Mouse (Mus musculus) forebrain, embryonic 14.5 days (tissue): ENCODE measurements around the gene Tubb4a. TPM values are rescaled to one million over a fixed set of nuclear protein-coding genes. Genes with fewer than 3 reads are reported as not detected.

Experiments
- ATAC-seq: fragments of 200-750 bp; cut with Nextera tagmentation; 2 replicates; pipeline ENCODE4 v1.8.0; 2017; ENCODE audit warnings: mild to moderate bottlenecking, moderate library complexity
- DNase-seq: peaks from one replicate; pipeline ENCODE4 v3.0.0-alpha.2; 2015; ENCODE audit warnings: low spot score
- H3K27ac ChIP-seq: fragments of 300-500 bp; sonication (generic); 2 replicates; pipeline ENCODE4 v1.5.1; 2014; ENCODE audit warnings: low read depth, mild to moderate bottlenecking, control low read depth, low read length, moderate library complexity
- H3K27me3 ChIP-seq: fragments of 300-500 bp; sonication (generic); replicated peaks from 2 replicates; pipeline ENCODE4 v1.6.1; 2014; ENCODE audit warnings: low read length, control low read depth, mixed read lengths; ENCODE audit not compliant: control insufficient read depth, insufficient read depth
- H3K36me3 ChIP-seq: fragments of 300-500 bp; sonication (generic); 2 replicates; pipeline ENCODE4 v1.6.1; 2014; ENCODE audit warnings: low read length, control low read depth; ENCODE audit not compliant: control insufficient read depth, insufficient read depth
- H3K4me1 ChIP-seq: fragments of 300-500 bp; sonication (generic); 2 replicates; pipeline ENCODE4 v1.6.1; 2014; ENCODE audit warnings: antibody characterized with exemption, low read length, control low read depth; ENCODE audit not compliant: control insufficient read depth, insufficient read depth
- H3K4me2 ChIP-seq: fragments of 300-500 bp; sonication (generic); 2 replicates; pipeline ENCODE4 v1.6.1; 2014; ENCODE audit warnings: mild to moderate bottlenecking, control low read depth, low read length
- H3K4me3 ChIP-seq: fragments of 300-500 bp; sonication (generic); 2 replicates; pipeline ENCODE4 v1.5.1; 2014; ENCODE audit warnings: low read depth, low read length, control low read depth
- H3K9ac ChIP-seq: fragments of 300-500 bp; sonication (generic); 2 replicates; pipeline ENCODE4 v1.6.1; 2014; ENCODE audit warnings: mild to moderate bottlenecking, low read length, control low read depth, moderate library complexity
- H3K9me3 ChIP-seq: fragments of 300-500 bp; sonication (generic); replicated peaks from 2 replicates; pipeline ENCODE4 v1.6.1; 2016; ENCODE audit warnings: low read length, control low read depth, mixed read lengths; ENCODE audit not compliant: control insufficient read depth
- WGBS: fragments of 180-500 bp; shearing (Covaris S2); extraction: QIAGEN DNeasy Blood & Tissue Kit; methylation state at CpG from one replicate; pipeline ENCODE4 v1.1.7; 2014; 5-methylcytosine and 5-hydroxymethylcytosine counted together
- polyA plus RNA-seq: library from polyadenylated mRNA; unstranded; fragments of >200 nt; fragmentation: Nextera tagmentation; extraction: Ambion mirVana; gene quantifications from 2 replicates; pipeline ENCODE4 v1.2.1, GENCODE M21; 2014

Tubb4a gene
- polyA plus RNA-seq, 1 experiment from 2014 or later, result 229 TPM

DNA sequence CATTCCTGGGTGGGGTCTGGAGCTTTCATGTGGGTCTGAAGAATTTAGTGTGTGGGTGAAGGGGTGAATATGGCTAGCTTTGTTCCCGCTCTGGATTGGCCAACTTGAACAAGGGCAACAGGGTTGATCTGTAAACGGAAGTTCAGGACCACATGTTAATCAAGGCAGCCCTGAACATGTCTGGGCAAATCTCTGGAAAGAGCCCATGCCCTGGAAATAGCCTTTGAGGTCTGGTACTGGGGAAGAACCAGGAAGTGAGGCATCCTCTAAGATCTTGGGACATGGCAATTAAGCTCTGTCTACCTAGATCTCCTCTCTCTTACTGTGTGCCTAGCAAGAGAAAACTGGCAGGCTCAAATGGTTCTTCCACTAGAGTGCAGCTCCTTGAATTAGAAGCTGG lies 34.3 kb upstream of the Tubb4a start:
- Histone ChIP-seq H3K4me2 (no peak overlapping the region), H3K27ac (no peak overlapping the region), H3K27me3 (no peaks in the 10 kb centered on the region), H3K4me1 (no peaks in the 10 kb centered on the region), H3K9me3 (no peaks in the 10 kb centered on the region), H3K9ac (no peak overlapping the region), H3K36me3 (no peaks in the 10 kb centered on the region), H3K4me3 (no peak overlapping the region)
- WGBS, result 86% methylated on average over 2 of the region's 2 CpGs
- DNase-seq, result no peak
- ATAC-seq, result no peak

- DNase-seq (peak; percentile 38), ATAC-seq (peak; percentile 81)
- Histone ChIP-seq H3K27ac (no peak overlapping the region), H3K9me3 (no peaks in the 10 kb centered on the region), H3K36me3 (no peaks in the 10 kb centered on the region), H3K9ac (no peak overlapping the region), H3K4me2 (no peak overlapping the region), H3K27me3 (no peaks in the 10 kb centered on the region), H3K4me3 (no peak overlapping the region), H3K4me1 (no peaks in the 10 kb centered on the region)
- WGBS, result 3% methylated on average over 11 of the region's 11 CpGs
These were observed 31.2 kb upstream of the Tubb4a start for GRCm38 (mm10) chr17:57118524-57119349.

GRCm38 (mm10) chr17:57116801-57117200 lies 29.2 kb upstream of the Tubb4a start:
- no peak overlapping the region for H3K9ac ChIP-seq
- no peaks in the 10 kb centered on the region for H3K27me3 ChIP-seq
- WGBS, result 74% methylated on average over 2 of the region's 2 CpGs
- DNase-seq, result no peak
- H3K4me3 ChIP-seq, result no peak overlapping the region
- H3K27ac ChIP-seq, result no peak overlapping the region
- H3K4me1 ChIP-seq, result no peaks in the 10 kb centered on the region
- no peak for ATAC-seq
- H3K4me2 ChIP-seq, result no peak overlapping the region
- H3K36me3 ChIP-seq, result no peaks in the 10 kb centered on the region
- H3K9me3 ChIP-seq, result no peaks in the 10 kb centered on the region

DNA sequence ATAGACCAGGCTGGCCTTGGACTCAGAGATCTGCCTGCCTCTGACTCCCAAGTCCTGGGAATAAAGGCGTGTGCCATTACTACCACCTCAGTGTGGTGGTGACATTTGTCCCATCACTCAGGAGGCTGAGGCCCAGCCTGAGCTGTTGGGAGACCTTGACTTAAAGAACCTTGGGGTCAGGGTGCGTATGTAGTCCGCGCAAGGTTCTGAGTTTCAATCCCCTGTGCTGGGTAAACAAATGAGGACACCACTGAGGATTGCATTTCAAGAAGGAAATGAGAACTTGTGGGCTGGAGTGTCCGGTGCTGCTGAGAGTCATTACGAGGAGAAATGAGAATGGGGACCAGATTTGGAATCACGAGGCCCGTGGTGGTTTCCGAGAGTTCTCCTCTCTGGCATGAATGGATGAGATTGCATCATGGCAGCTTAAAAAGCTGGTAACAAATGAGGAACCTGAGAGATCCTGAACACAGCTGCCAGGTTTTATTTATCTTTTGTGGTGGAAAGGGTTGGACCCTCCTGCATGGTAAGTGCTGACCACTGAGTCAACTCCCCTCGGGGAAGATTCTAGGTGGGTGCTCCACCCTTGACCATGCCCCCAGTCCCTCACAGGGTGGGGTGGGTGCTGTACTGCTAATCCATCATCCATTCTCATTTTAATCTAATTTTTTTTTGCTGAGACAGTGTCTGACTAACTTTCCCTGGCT lies 25.3 kb upstream of the Tubb4a start:
- no peak overlapping the region for H3K9ac ChIP-seq
- H3K9me3 ChIP-seq, result no peaks in the 10 kb centered on the region
- 90% methylated on average over 10 of the region's 10 CpGs for WGBS
- no peak overlapping the region for H3K4me3 ChIP-seq
- no peaks in the 10 kb centered on the region for H3K4me1 ChIP-seq
- H3K27ac ChIP-seq, result no peak overlapping the region
- DNase-seq (no peak), ATAC-seq (no peak)
- H3K36me3 ChIP-seq, result no peaks in the 10 kb centered on the region
- no peak overlapping the region for H3K4me2 ChIP-seq
- H3K27me3 ChIP-seq, result no peaks in the 10 kb centered on the region

DNA sequence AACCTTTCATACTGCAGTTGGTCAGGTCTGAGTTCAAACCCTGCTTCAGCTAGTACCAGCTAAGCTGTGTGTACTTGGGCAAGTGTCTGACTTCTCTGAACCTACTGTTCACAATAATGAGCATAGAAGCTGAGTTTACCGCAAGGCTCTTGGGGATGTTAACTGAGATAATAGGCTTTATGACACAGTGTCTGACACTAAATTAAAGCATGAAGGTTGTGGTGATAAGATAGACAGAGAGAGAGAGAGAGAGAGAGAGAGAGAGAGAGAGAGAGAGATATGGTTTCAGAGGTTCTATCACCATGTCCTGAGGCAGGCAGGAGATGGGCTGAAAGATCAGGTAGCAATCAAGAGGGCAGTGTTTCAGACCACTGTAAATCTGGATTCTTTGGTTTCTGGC lies 22.4 kb upstream of the Tubb4a start:
- H3K4me2 ChIP-seq, result no peak overlapping the region
- ATAC-seq (no peak), DNase-seq (no peak)
- H3K27me3 ChIP-seq, result no peaks in the 10 kb centered on the region
- no peak overlapping the region for H3K27ac ChIP-seq
- H3K9ac ChIP-seq, result no peak overlapping the region
- H3K9me3 ChIP-seq, result no peaks in the 10 kb centered on the region
- H3K4me1 ChIP-seq, result peaks cover 6% of the 10 kb centered on the region
- H3K36me3 ChIP-seq, result no peaks in the 10 kb centered on the region
- 85% methylated on average over 1 of the region's 1 CpGs for WGBS
- H3K4me3 ChIP-seq, result no peak overlapping the region

DNA sequence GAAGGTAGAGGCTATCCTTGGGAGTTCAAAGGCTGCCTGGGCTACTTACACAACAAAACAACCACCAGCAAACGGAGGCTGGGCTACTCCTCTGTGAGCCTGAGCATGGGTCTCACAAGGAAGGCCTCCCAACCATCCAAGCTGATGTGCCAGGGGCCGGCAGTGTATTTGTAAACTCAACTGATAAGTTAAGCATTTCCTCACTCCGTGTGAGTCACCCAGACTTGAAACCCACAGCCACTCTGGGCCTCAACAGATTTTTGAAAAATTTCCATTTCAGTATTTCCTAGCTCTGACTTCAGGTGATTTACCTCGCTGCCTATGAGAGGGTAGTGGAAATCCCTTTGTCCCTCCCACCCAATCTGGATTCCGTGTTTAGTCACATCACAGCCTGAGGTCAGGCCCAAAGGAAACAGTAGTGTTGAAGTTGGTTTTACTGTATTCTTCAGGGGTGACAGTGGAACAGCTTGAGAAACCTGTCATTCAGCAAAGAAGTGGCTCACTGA lies 21.1 kb upstream of the Tubb4a start:
- H3K4me3 ChIP-seq, result no peak overlapping the region
- no peak for DNase-seq
- ATAC-seq, result no peak
- no peaks in the 10 kb centered on the region for H3K27me3 ChIP-seq
- no peaks in the 10 kb centered on the region for H3K9me3 ChIP-seq
- H3K27ac ChIP-seq, result no peak overlapping the region
- peaks cover 6% of the 10 kb centered on the region for H3K4me1 ChIP-seq
- no peak overlapping the region for H3K9ac ChIP-seq
- H3K4me2 ChIP-seq, result no peak overlapping the region
- 60% methylated on average over 5 of the region's 5 CpGs for WGBS
- no peaks in the 10 kb centered on the region for H3K36me3 ChIP-seq

DNA sequence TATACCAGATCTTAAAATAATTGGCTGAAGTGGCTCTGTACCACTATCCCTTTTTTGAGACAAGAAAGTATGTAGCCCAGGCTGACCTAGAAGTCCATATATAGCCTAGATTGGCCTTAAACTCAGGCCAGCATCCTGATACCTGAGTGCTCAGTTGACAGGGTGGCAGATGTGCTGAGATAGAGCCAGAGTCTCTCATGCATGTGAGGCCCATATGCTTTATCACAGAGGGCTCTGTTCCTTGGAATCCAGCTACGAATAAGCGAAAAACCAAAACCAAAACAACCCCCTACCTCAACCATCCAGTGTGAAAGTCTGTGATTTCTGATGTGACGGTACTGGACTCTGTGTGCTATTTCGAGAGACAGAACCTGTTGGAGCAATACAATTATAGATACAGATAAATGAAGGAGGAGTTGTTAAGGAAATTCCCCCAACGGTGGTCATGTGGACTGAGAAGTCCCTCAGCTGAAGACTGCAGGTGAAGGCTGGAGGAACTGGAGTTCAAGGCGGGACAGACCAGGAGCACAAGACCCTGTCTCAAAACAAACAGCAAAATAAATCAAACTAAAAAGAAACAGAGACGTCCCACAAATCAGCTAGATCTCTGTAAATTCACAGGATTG lies 20.6 kb upstream of the Tubb4a start:
- H3K9me3 ChIP-seq, result no peaks in the 10 kb centered on the region
- H3K4me1 ChIP-seq, result peaks cover 6% of the 10 kb centered on the region
- DNase-seq (no peak), ATAC-seq (no peak)
- no peaks in the 10 kb centered on the region for H3K36me3 ChIP-seq
- H3K27ac ChIP-seq, result no peak overlapping the region
- no peak overlapping the region for H3K9ac ChIP-seq
- H3K4me2 ChIP-seq, result no peak overlapping the region
- no peak overlapping the region for H3K4me3 ChIP-seq
- no peaks in the 10 kb centered on the region for H3K27me3 ChIP-seq
- 82% methylated on average over 7 of the region's 7 CpGs for WGBS

DNA sequence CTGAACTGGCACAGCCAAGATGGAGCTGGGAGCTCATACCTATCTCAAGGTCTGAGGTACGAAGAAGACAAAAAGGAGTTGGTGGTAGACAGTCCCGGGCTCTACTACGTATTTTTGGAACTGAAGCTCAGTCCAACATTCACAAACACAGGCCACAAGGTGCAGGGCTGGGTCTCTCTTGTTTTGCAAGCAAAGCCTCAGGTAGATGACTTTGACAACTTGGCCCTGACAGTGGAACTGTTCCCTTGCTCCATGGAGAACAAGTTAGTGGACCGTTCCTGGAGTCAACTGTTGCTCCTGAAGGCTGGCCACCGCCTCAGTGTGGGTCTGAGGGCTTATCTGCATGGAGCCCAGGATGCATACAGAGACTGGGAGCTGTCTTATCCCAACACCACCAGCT lies 19.5 kb upstream of the Tubb4a start:
- H3K4me2 ChIP-seq, result no peak overlapping the region; the same call in 1 of the 2 replicates
- H3K4me3 ChIP-seq, result no peak overlapping the region
- 88% methylated on average over 5 of the region's 5 CpGs for WGBS
- DNase-seq (no peak), ATAC-seq (no peak)
- H3K27me3 ChIP-seq, result no peaks in the 10 kb centered on the region
- no peak overlapping the region for H3K27ac ChIP-seq
- no peak overlapping the region for H3K9ac ChIP-seq
- H3K36me3 ChIP-seq, result no peaks in the 10 kb centered on the region
- peaks cover 6% of the 10 kb centered on the region for H3K4me1 ChIP-seq
- H3K9me3 ChIP-seq, result no peaks in the 10 kb centered on the region
